Mouse (Mus musculus): ENCODE measurements around the gene Dnajc1.

Dnajc1 gene

DNA sequence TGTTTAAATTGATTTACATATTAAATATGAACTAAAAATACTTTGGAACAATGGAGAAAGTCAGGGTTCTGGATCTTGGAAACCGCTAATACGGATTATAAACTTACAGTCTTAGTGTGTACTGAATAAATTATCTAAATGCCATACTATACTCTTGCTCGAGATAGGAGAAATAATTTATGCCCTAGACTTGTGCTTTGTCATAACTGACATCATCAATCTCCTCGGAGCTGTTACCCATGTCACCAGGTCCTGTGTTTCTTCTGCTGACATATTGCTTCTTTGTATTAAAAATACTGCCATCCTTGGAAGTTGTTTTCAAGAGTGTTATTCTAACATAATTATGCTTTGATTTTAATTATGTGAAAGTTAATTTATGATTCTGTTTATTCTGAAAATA, 197.3 kb downstream of the Dnajc1 start:
- no peak for DNase-seq

DNA sequence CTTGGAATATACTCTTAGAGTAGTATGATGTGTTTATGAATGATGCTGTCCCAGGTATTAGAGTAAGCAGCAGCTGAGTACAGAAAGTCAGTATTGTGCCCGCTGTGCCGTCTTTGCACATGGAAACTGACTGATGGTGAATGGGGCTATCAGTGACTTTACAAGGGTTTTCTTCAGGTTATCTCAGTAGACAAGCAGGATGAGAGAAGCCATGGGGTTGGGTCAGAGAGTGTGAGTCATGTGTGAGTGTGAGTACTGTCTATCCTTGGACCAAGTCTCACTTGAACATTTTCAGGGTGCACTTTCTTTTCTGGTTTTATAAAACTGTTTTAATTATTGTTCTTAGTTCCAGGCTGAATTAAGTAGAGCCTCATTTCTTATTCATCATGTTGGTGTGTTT, 204.3 kb downstream of the Dnajc1 start:
- DNase-seq = no peak

- no peak for DNase-seq
Observed at GRCm38 (mm10) chr2:18183079-18183478, 209.6 kb downstream of the Dnajc1 start.

DNA sequence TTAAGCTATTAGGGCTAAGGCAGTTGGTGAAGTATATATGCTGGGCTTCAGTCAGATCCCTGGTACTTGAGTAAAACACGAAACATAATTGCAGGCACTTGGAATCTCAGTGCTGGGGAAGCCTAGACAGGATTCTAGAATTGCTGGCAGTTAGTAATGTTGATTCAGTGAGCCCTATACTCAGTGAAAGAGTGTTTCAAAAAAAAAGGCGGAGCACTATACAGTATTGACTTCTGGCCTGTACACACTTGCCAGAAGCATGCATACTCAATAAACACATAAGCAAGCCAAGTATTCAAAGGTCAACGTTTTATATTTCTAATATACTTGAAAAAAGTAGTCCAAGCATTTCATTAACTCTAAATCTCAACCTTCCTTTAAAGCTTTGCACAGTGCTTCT, 211.0 kb downstream of the Dnajc1 start:
- no peak for DNase-seq

DNA sequence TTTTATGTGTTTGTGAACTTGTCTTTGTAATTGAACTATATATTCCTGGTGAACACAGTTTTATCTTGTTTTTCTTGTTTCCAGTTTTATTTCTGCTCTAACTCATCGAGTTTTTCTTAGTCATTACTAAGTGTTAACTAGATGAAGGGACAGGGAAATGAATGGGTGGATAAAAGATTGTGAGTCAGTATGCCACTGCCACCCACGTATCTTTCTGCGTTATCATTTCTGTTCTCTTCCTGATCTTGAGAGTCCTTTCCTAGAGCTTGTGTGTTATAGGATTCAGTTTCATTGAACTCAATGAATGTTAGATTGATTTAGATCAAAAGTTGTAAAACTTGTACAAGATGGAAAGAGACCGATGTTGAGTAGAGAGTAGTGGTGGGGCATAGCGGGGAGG, 212.3 kb downstream of the Dnajc1 start:
- DNase-seq = no peak

DNA sequence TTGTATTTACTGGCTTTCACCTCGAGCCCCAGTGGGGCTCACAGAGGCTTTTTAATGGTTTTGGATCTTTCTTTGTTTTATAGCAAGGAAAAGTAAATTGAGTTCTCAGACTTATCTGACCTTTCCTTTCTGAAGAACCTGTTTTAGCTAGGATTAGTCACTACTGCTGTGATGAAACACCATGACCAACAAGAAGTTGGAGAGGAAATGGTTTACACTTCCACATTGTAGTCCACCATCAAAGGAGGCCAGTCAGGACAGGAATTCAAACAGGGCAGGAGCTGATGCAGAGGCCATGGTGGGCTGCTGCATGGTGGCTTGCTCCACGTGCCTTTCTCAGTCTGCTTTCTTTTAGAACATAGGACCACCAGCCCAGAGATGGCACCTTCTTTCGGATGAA, 216.4 kb downstream of the Dnajc1 start:
- DNase-seq = no peak

GRCm38 (mm10) chr2:18175234-18175633, 217.4 kb downstream of the Dnajc1 start:
- DNase-seq = no peak

DNA sequence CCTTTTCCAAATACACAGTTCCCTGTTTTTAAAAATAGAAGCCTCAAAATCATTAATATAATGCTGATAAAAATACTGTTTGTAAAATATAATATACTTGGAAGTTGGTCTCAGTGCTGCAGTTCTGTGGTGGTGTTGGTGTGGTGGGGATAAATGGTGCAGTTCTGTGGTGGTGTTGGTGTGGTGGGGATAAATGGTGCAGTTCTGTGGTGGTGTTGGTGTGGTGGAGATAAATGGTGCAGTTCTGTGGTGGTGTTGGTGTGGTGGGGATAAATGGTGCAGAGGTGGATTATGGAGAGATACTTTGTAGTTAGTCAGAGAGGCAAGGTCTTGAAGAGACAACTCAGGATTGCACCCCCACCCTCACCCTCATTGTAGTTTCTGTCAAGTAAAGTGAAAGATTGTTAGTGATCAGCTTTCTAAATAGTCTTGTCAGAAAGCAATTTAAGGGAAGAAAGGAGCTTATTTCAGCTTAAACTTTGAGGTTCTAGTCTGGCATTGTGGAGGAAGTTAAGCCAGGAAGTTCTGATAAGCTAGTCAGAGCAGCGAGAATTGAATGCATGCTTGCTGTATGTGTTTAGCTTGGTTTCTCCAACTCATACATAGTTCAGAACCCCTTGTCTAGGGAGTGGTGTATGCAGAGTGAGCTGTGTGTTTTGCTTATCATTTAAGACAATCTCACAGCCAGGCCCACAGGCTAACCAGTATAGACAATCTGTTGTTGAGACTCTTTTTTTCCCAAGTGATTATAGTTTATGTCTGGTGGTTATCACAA, 223.3 kb downstream of the Dnajc1 start:
- no peak for DNase-seq

DNA sequence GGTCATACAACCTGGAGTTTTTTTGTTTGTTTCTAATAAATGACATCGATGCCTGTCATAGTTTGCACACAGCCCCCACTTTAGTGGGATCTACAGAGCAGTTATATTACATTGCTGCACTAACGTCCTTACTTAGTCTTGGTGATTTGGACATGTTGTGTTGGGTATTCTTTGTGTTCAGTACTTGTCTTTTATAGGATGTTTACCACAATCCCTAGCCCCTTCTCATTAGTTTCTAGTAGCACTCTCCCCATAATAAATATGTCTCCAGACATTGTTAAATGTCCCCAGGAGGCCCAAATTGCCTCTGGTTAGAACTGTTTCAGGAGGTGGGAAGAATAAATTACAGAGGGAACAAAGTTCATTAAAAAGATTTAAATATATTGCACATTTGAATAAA, 227.1 kb downstream of the Dnajc1 start:
- DNase-seq = no peak

DNA sequence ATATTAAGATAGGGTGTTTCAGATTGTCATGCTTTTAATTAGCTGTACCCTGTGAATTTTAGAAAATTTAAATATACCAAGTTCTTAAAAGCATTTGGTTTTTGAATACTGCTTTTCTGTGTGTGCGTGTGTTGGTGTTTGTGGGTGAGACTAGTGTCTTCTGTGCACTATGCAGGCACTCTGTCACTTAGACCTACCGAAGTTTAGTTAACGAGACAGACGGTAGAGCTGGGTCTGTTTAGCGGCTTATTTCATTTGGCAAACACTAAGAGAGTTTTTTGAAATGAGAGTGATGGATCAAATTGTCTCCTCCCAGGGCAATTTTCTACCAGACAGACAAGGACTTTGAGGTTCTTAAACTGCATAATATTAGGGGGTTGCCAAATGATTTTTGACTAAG, 231.6 kb downstream of the Dnajc1 start:
- no peak for DNase-seq

DNA sequence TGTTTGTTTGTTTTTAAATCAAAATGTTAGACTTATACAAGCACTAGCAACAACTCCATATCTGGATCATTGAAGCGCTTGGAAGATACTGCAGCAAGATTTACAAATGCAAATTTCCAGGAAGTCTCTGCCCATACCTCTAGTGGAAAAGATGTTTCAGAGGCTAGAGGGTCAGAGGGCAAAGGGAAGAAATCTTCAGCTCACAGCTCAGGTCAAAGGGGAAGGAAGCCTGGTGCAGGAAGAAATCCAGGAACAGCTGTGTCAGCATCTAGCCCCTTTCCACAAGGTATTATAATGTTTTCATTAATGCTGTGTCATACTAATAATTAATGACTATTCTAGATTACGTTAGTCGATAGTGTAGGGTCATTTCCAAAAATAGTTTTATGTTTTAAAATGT, 233.2 kb downstream of the Dnajc1 start:
- no peak for DNase-seq

GRCm38 (mm10) chr2:18156131-18156530, 236.5 kb downstream of the Dnajc1 start:
- no peak for DNase-seq
